Mouse (Mus musculus): ENCODE data around the gene Apoc1.
A peak's percentile ranks its signal among the peaks of the same experiment; 100 is the strongest.
"Not testable (repeated sequence)": the region's sequence is repeated elsewhere in the genome, so short reads cannot be mapped to it uniquely, and the experiment has no call there.

The Apoc1 gene

GRCm38 (mm10) chr7:19705271-19705670 is 12.8 kb upstream of the Apoc1 start:
- DNase-seq (ENCODE audit: low spot score): no peak

GRCm38 (mm10) chr7:19704475-19704874 is 12.0 kb upstream of the Apoc1 start:
- DNase-seq (ENCODE audit: low spot score): no peak

GRCm38 (mm10) chr7:19702859-19703555 is 10.5 kb upstream of the Apoc1 start:
- no peak for DNase-seq (ENCODE audit: low spot score)

GRCm38 (mm10) chr7:19701069-19701761 is 8.8 kb upstream of the Apoc1 start:
- DNase-seq (ENCODE audit: low spot score): peak; percentile 86

- DNase-seq (ENCODE audit: low spot score): no peak
Measured at GRCm38 (mm10) chr7:19700299-19701068, 8.0 kb upstream of the Apoc1 start.

GRCm38 (mm10) chr7:19699827-19700148 is 7.3 kb upstream of the Apoc1 start:
- DNase-seq (ENCODE audit: low spot score): no peak

GRCm38 (mm10) chr7:19698907-19699826 is 6.7 kb upstream of the Apoc1 start, which contains the start of gene Apoe:
Apoe (minus strand) TSS chr7:19699188.
- peak; percentile 71 for DNase-seq (ENCODE audit: low spot score)

- peak; percentile 64 for DNase-seq (ENCODE audit: low spot score)
Measured at GRCm38 (mm10) chr7:19697949-19698906, 5.8 kb upstream of the Apoc1 start.

- no peak for DNase-seq (ENCODE audit: low spot score)
Measured at GRCm38 (mm10) chr7:19696336-19696873, 3.9 kb upstream of the Apoc1 start.

- DNase-seq (ENCODE audit: low spot score): no peak
Measured at GRCm38 (mm10) chr7:19695881-19696280, 3.4 kb upstream of the Apoc1 start.

GRCm38 (mm10) chr7:19695213-19695594 is 2.7 kb upstream of the Apoc1 start:
- no peak for DNase-seq (ENCODE audit: low spot score)

- no peak for DNase-seq (ENCODE audit: low spot score)
Measured at GRCm38 (mm10) chr7:19694336-19695212, 2.1 kb upstream of the Apoc1 start.

GRCm38 (mm10) chr7:19693421-19693820 is 961 bp upstream of the Apoc1 start:
- DNase-seq (ENCODE audit: low spot score): no peak

GRCm38 (mm10) chr7:19691434-19691833 is 1.0 kb downstream of the Apoc1 start:
- no peak for DNase-seq (ENCODE audit: low spot score)

GRCm38 (mm10) chr7:19690845-19691244 is 1.6 kb downstream of the Apoc1 start:
- no peak for DNase-seq (ENCODE audit: low spot score)

- DNase-seq (ENCODE audit: low spot score): no peak
Measured at GRCm38 (mm10) chr7:19688611-19689010, 3.8 kb downstream of the Apoc1 start.

- DNase-seq (ENCODE audit: low spot score): no peak
Measured at GRCm38 (mm10) chr7:19688101-19688500, 4.4 kb downstream of the Apoc1 start.

- not testable (repeated sequence) for DNase-seq (ENCODE audit: low spot score)
Measured at GRCm38 (mm10) chr7:19686927-19687583, 5.4 kb downstream of the Apoc1 start.

GRCm38 (mm10) chr7:19686521-19686920 is 5.9 kb downstream of the Apoc1 start:
- no peak for DNase-seq (ENCODE audit: low spot score)
